Mouse (Mus musculus) hematopoietic stem cell, adult 5-6 weeks (primary cell): ENCODE data around the gene Cntnap1. TPM values are rescaled to one million over a fixed set of nuclear protein-coding genes. Genes with fewer than 3 reads are reported as not detected.

Experiments
- ATAC-seq, 2 experiments: fragments of 125-278 bp in 1 of 2; replicated peaks in 1 of 2; 2 replicates each; pipeline ENCODE4 v1.8.0; 2016 to 2017; ENCODE audit warnings: inconsistent platforms in 2 of 2, mild to moderate bottlenecking in 2 of 2, moderate number of reproducible peaks in 2 of 2, low read depth in 1 of 2, moderate TSS enrichment in 1 of 2; ENCODE audit not compliant: low FRiP score in 2 of 2, poor library complexity in 2 of 2, severe bottlenecking in 2 of 2, insufficient read depth in 1 of 2, low TSS enrichment in 1 of 2
- total RNA-seq: library from RNA; stranded (forward); fragments of 172-1452, 232-1000 nt; gene quantifications from 2 replicates; pipeline ENCODE4 v1.2.3, GENCODE M21; 2017

The Cntnap1 gene
- total RNA-seq, 1 experiment from 2014 or later: not detected

- peak in 1 of 2 experiments; percentile 18; a peak in 1 of 4 replicates for ATAC-seq
Observed at GRCm38 (mm10) chr11:101190181-101190912, 20.0 kb downstream of the Cntnap1 start.

GRCm38 (mm10) chr11:101190913-101191907 lies 20.9 kb downstream of the Cntnap1 start:
- no peak for ATAC-seq

- ATAC-seq: no peak
Observed at GRCm38 (mm10) chr11:101191919-101192470, 21.7 kb downstream of the Cntnap1 start.

- ATAC-seq: no peak
Observed at GRCm38 (mm10) chr11:101192646-101193045, 22.3 kb downstream of the Cntnap1 start.

- no peak for ATAC-seq
Observed at GRCm38 (mm10) chr11:101193076-101193475, 22.8 kb downstream of the Cntnap1 start.

GRCm38 (mm10) chr11:101194137-101194536 lies 23.8 kb downstream of the Cntnap1 start:
- no peak for ATAC-seq

GRCm38 (mm10) chr11:101194643-101195042 lies 24.3 kb downstream of the Cntnap1 start:
- ATAC-seq: no peak

GRCm38 (mm10) chr11:101195101-101195500 lies 24.8 kb downstream of the Cntnap1 start:
- no peak for ATAC-seq

GRCm38 (mm10) chr11:101195571-101195970 lies 25.2 kb downstream of the Cntnap1 start:
- no peak for ATAC-seq

- ATAC-seq: no peak
Observed at GRCm38 (mm10) chr11:101196175-101196574, 25.9 kb downstream of the Cntnap1 start.

GRCm38 (mm10) chr11:101199555-101199954 lies 29.2 kb downstream of the Cntnap1 start:
- no peak for ATAC-seq

GRCm38 (mm10) chr11:101200986-101201385 lies 30.7 kb downstream of the Cntnap1 start:
- ATAC-seq: peak in 1 of 2 experiments; percentile 56; a peak in 1 of 4 replicates

- peak; percentile 67 to 71 for ATAC-seq
Observed at GRCm38 (mm10) chr11:101211970-101212369, 41.6 kb downstream of the Cntnap1 start.

- ATAC-seq: no peak
Observed at GRCm38 (mm10) chr11:101216936-101217335, 46.6 kb downstream of the Cntnap1 start.

GRCm38 (mm10) chr11:101218436-101219055 lies 48.2 kb downstream of the Cntnap1 start:
- ATAC-seq: no peak

GRCm38 (mm10) chr11:101220853-101221252 lies 50.5 kb downstream of the Cntnap1 start:
- ATAC-seq: no peak

- peak; percentile 5 to 42; a peak in 1 of 4 replicates for ATAC-seq
Observed at GRCm38 (mm10) chr11:101221306-101221986, 51.1 kb downstream of the Cntnap1 start.
